24 mouse cellular contexts compared by ENCODE assay signal in the genomic region with DNA sequence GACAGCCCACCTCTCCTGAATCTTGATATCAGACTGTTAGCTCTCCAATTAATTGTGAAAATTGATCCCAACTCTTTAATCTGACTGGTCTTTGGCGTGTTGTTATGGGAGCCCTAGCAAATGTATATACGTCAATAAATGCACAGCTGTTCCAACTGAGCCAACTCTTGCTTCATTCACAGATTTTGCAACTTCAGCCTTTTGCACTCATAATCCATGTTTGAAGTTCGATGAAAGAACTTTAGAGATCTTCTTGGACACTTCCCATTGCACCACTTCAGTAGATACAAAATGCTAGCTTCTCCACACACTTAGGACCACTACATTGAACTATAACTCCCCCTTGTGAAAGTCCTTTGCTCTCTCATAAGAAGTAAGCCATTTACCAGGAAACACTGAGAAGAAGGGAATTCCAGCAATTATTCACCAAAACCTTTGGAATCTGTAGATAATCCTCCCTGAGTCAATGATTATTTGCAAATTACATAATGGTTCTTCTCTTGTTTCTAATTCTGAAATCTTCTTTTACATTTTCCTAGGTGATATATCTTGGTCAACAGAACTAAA. TPM values are rescaled to one million over a fixed set of nuclear protein-coding genes. Genes with fewer than 3 reads are reported as not detected.
DNase-seq lines count a peak whose midpoint lies in the region; ATAC-seq and TF ChIP-seq lines count a peak whose summit lies in the region.
"Had no signal": no experiment of that assay in that cellular context is flagged by ENCODE, and none has a peak within 500 bp of the region (broad histone marks: within the 10 kb centered on the region; RNA-seq: fewer than 3 reads in every experiment).

No protein-coding gene starts in this region.

- no peaks in the 10 kb centered on the region for H3K27me3 ChIP-seq in kidney, postnatal 0 days (ENCODE audit: insufficient read depth, low read length)
- H3K27me3 ChIP-seq in intestine, postnatal 0 days (replicated peaks; ENCODE audit: control insufficient read depth, insufficient read depth, low read length): no peaks in the 10 kb centered on the region
- H3K27me3 ChIP-seq: embryonic facial prominence, embryonic 13.5 days; forebrain, embryonic 13.5 days; hindbrain, embryonic 12.5 days had no signal

- WGBS in kidney, postnatal 0 days: 89% methylated on average over 3 of the region's 3 CpGs
- 46% methylated on average over 3 of the region's 3 CpGs for WGBS in intestine, postnatal 0 days

- no peaks in the 10 kb centered on the region for H3K9me3 ChIP-seq in kidney, postnatal 0 days (replicated peaks; ENCODE audit: low read length)
- H3K9me3 ChIP-seq in intestine, postnatal 0 days (ENCODE audit: control insufficient read depth): no peaks in the 10 kb centered on the region
- H3K9me3 ChIP-seq: embryonic facial prominence, embryonic 13.5 days; forebrain, embryonic 13.5 days; G1E; heart, embryonic 10.5 days; hindbrain, embryonic 12.5 days had no signal

- H3K27ac ChIP-seq in kidney, postnatal 0 days: no peak overlapping the region
- no peak overlapping the region for H3K27ac ChIP-seq in intestine, postnatal 0 days (ENCODE audit: low read depth, low read length)
- H3K27ac ChIP-seq: embryonic facial prominence, embryonic 13.5 days; forebrain, embryonic 13.5 days; gastrocnemius, adult 2 months; heart, embryonic 10.5 days; hindbrain, embryonic 12.5 days had no signal

- H3K4me3 ChIP-seq in kidney, postnatal 0 days (replicated peaks; ENCODE audit: low read depth, low read length): no peak overlapping the region
- no peak overlapping the region for H3K4me3 ChIP-seq in intestine, postnatal 0 days (ENCODE audit: low read depth, low read length)
- H3K4me3 ChIP-seq: embryonic facial prominence, embryonic 13.5 days; forebrain, embryonic 13.5 days; gastrocnemius, adult 2 months; heart, embryonic 10.5 days; hindbrain, embryonic 12.5 days had no signal

- H3K36me3 ChIP-seq in kidney, postnatal 0 days (ENCODE audit: insufficient read depth, low read length): no peaks in the 10 kb centered on the region
- H3K36me3 ChIP-seq in intestine, postnatal 0 days (ENCODE audit: control insufficient read depth, insufficient read depth): no peaks in the 10 kb centered on the region
- H3K36me3 ChIP-seq: hindbrain, embryonic 12.5 days had no signal

- no peak for ATAC-seq in kidney, postnatal 0 days (replicated peaks; ENCODE audit: low FRiP score, low read depth)
- ATAC-seq in intestine, postnatal 0 days: peak; percentile 23; the same call in 1 of the 2 replicates
- ATAC-seq: CD4-positive, CD25-positive, alpha-beta regulatory T cell, adult 4 months; forebrain, embryonic 13.5 days; forebrain, postnatal 0 days had no signal

- TF ChIP-seq CTCF in kidney, postnatal 0 days (IDR thresholded peaks at IDR 0.05; ENCODE audit: low read depth): peak; percentile 23; the same call in 1 of the 2 replicates
- TF ChIP-seq CTCF in intestine, postnatal 0 days (IDR thresholded peaks at IDR 0.05; ENCODE audit: low read depth): peak; percentile 24; the same call in 1 of the 2 replicates

- H3K4me2 ChIP-seq in kidney, postnatal 0 days (ENCODE audit: low read length): no peak overlapping the region
- H3K4me2 ChIP-seq in intestine, postnatal 0 days (replicated peaks; ENCODE audit: low read depth): no peak overlapping the region
- H3K4me2 ChIP-seq: embryonic facial prominence, embryonic 13.5 days; forebrain, embryonic 13.5 days; hindbrain, embryonic 12.5 days had no signal

- no peaks in the 10 kb centered on the region for H3K4me1 ChIP-seq in kidney, postnatal 0 days (replicated peaks; ENCODE audit: insufficient read depth, low read length)
- no peaks in the 10 kb centered on the region for H3K4me1 ChIP-seq in intestine, postnatal 0 days (replicated peaks; ENCODE audit: control insufficient read depth, insufficient read depth, low read length)
- H3K4me1 ChIP-seq: embryonic facial prominence, embryonic 13.5 days; forebrain, embryonic 13.5 days; hindbrain, embryonic 12.5 days had no signal

- H3K9ac ChIP-seq in kidney, postnatal 0 days (ENCODE audit: low read depth, low read length): no peak overlapping the region
- H3K9ac ChIP-seq in intestine, postnatal 0 days (ENCODE audit: low read depth, low read length): no peak overlapping the region
- H3K9ac ChIP-seq: embryonic facial prominence, embryonic 13.5 days; forebrain, embryonic 13.5 days; forebrain, postnatal 0 days; hindbrain, embryonic 12.5 days had no signal

- DNase-seq in heart, adult 11 months: peak; percentile 16
- DNase-seq in heart, adult 8-10 months (ENCODE audit: low spot score): no peak
- peak; percentile 27 for DNase-seq in kidney, postnatal 0 days (ENCODE audit: low spot score)
- no peak for DNase-seq in kidney, postnatal 10 days
- DNase-seq in NIH3T3 (ENCODE audit: low read depth): peak; percentile 43
- DNase-seq in layer of hippocampus, postnatal 14 days (ENCODE audit: low spot score in 2 of 2): no peak
- no peak for DNase-seq in left cerebral cortex, adult 11 months (ENCODE audit: low spot score)
- DNase-seq: adrenal gland, postnatal 10 days; B cell, adult 2 months; cerebellum, adult 11 months; cerebellum, adult 8-10 months; cerebellum, postnatal 36 days; forebrain, postnatal 0 days; gastrocnemius, adult 2 months; gastrocnemius, postnatal 25 days; heart, postnatal 10 days; heart, postnatal 4 days had no signal

RNA-seq across cellular contexts. Expression of a gene that starts 11.3 kb away (rescaled TPM):
- 100 to 1,000 TPM; 134 to 155 (median 137) TPM for total RNA-seq in heart, adult 8-10 months (2022)
- 55.2 and 59.0 TPM in 2 replicates for polyA plus RNA-seq in kidney, postnatal 0 days (2015; fragmentation: Nextera tagmentation; extraction: Ambion mirVana)
- 32.3 and 35.4 TPM in 2 replicates for polyA plus RNA-seq in intestine, postnatal 0 days (2015; fragmentation: Nextera tagmentation; extraction: Ambion mirVana)
- total RNA-seq in layer of hippocampus, postnatal 14 days (2021): 1 to 10 TPM; 2.2 to 3.0 TPM

Comparison
In these comparisons a context has a peak if more than half of its experiments do, and no peak if none do; other contexts are left out.
1. DNase-seq: peak in heart, adult 11 months (single experiment), kidney, postnatal 0 days (single experiment) and NIH3T3 (single experiment); none in heart, adult 8-10 months (single experiment), kidney, postnatal 10 days (single experiment), layer of hippocampus, postnatal 14 days (0 of 2) and left cerebral cortex, adult 11 months (single experiment).
2. RNA of a gene that starts 11.3 kb away (total RNA-seq): 134 to 155 TPM in heart, adult 8-10 months; 2.2 to 3.0 TPM in layer of hippocampus, postnatal 14 days; every median in the first group is over 10 times any median in the second.